Mouse (Mus musculus) kidney, postnatal 0 days (tissue): Measurements from ENCODE around the gene Fzd4. TPM values are rescaled to one million over a fixed set of nuclear protein-coding genes. Genes with fewer than 3 reads are reported as not detected.
A peak's percentile ranks its signal among the peaks of the same experiment; 100 is the strongest.

Source experiments
- ATAC-seq: fragments of 200-750 bp; cut with Nextera tagmentation; replicated peaks from 2 replicates; pipeline ENCODE4 v1.8.0; 2017; ENCODE audit warnings: low read depth, moderate number of reproducible peaks, moderate TSS enrichment, moderate library complexity; ENCODE audit not compliant: low FRiP score
- DNase-seq: peaks from one replicate; pipeline ENCODE4 v3.0.0-alpha.2; 2016; ENCODE audit warnings: low spot score
- H3K27ac ChIP-seq: fragments of 300-500 bp; sonication (generic); 2 replicates; pipeline ENCODE4 v1.5.1; 2014; ENCODE audit warnings: mild to moderate bottlenecking
- H3K27me3 ChIP-seq: fragments of 300-500 bp; sonication (generic); 2 replicates; pipeline ENCODE4 v1.6.1; 2014; ENCODE audit warnings: low read length, mixed read lengths; ENCODE audit not compliant: insufficient read depth
- H3K36me3 ChIP-seq: fragments of 300-500 bp; sonication (generic); 2 replicates; pipeline ENCODE4 v1.6.1; 2014; ENCODE audit warnings: low read length, mixed read lengths; ENCODE audit not compliant: insufficient read depth
- H3K4me1 ChIP-seq: fragments of 300-500 bp; sonication (generic); replicated peaks from 2 replicates; pipeline ENCODE4 v1.6.1; 2014; ENCODE audit warnings: antibody characterized with exemption, low read length, mixed read lengths; ENCODE audit not compliant: insufficient read depth
- H3K4me2 ChIP-seq: fragments of 300-500 bp; sonication (generic); 2 replicates; pipeline ENCODE4 v1.6.1; 2014; ENCODE audit warnings: mild to moderate bottlenecking, low read length, moderate library complexity, mixed read lengths
- H3K4me3 ChIP-seq: fragments of 300-500 bp; sonication (generic); replicated peaks from 2 replicates; pipeline ENCODE4 v1.5.1; 2014; ENCODE audit warnings: low read depth, low read length
- H3K9ac ChIP-seq: fragments of 300-500 bp; sonication (generic); 2 replicates; pipeline ENCODE4 v1.6.1; 2014; ENCODE audit warnings: low read depth, low read length
- H3K9me3 ChIP-seq: fragments of 300-500 bp; sonication (generic); replicated peaks from 2 replicates; pipeline ENCODE4 v1.6.1; 2016; ENCODE audit warnings: low read length, inconsistent platforms, mixed read lengths
- CTCF ChIP-seq: IDR thresholded peaks from 2 replicates; pipeline ENCODE4 v1.5.1; 2016; ENCODE audit warnings: antibody characterized with exemption, low read depth, mild to moderate bottlenecking, moderate library complexity
- WGBS: fragments of 180-500 bp; shearing (Covaris S2); extraction: QIAGEN DNeasy Blood & Tissue Kit; methylation state at CpG from one replicate; pipeline ENCODE4 v1.1.7; 2014; 5-methylcytosine and 5-hydroxymethylcytosine counted together
- polyA plus RNA-seq: library from polyadenylated mRNA; unstranded; fragments of >200 nt; fragmentation: Nextera tagmentation; extraction: Ambion mirVana; gene quantifications from 2 replicates; pipeline ENCODE4 v1.2.1, GENCODE M21; 2015

Gene Fzd4
- polyA plus RNA-seq, result 29.6 and 30.9 TPM in 2 replicates

DNA sequence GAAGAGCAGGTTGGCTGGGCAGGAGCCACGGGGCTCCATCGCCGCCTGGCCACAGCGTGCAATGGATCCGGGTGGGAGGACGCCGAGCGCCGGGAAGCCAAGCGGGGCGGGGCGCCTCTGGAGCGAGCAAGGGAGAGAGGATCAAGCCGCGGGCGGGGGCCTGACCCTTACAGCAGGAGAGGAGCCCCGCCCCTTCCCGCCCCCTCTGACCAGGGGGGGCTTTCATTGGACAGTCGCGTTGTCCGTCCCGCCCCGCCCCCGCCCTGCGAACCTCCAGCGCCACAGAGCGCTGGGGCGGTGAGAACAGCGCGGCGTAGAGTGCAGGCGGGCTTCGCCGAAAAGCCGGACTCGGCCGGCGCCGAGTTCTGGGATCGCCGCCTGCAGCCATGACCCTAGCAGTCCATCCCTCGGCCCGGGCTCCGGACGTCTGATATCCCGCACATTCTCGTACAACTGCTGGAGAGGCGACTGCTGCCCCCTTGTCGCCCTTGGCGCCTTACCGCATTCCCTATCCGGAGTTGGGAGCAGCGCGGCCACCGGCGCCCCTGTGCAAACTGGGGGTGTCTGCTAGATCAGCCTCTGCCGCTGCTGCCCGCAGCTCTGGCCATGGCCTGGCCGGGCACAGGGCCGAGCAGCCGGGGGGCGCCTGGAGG lies at the start of gene Fzd4, which contains the start of gene Tmem135:
Fzd4 (plus strand) TSS at position 275 of the 653 bp plus-strand sequence.
Tmem135 (minus strand) TSS at position 142 of the 653 bp plus-strand sequence.
- ATAC-seq, result peak; percentile 95
- H3K4me1 ChIP-seq, result peaks cover 26% of the 10 kb centered on the region
- peak within 1 kb of the TSS; percentile 95 for H3K4me3 ChIP-seq
- H3K9me3 ChIP-seq, result no peaks in the 10 kb centered on the region
- H3K27ac ChIP-seq, result peak within 1 kb of the TSS; percentile 97
- peak within 1 kb of the TSS; percentile 82 for H3K4me2 ChIP-seq
- H3K27me3 ChIP-seq, result no peaks in the 10 kb centered on the region
- DNase-seq, result peak; percentile 98
- H3K36me3 ChIP-seq, result peaks cover 13% of the 10 kb centered on the region
- peak within 1 kb of the TSS; percentile 98 for H3K9ac ChIP-seq
- TF ChIP-seq CTCF, result peak; percentile 9; the same call in 1 of the 2 replicates
- WGBS, result 2% methylated on average over 55 of the region's 62 CpGs

DNA sequence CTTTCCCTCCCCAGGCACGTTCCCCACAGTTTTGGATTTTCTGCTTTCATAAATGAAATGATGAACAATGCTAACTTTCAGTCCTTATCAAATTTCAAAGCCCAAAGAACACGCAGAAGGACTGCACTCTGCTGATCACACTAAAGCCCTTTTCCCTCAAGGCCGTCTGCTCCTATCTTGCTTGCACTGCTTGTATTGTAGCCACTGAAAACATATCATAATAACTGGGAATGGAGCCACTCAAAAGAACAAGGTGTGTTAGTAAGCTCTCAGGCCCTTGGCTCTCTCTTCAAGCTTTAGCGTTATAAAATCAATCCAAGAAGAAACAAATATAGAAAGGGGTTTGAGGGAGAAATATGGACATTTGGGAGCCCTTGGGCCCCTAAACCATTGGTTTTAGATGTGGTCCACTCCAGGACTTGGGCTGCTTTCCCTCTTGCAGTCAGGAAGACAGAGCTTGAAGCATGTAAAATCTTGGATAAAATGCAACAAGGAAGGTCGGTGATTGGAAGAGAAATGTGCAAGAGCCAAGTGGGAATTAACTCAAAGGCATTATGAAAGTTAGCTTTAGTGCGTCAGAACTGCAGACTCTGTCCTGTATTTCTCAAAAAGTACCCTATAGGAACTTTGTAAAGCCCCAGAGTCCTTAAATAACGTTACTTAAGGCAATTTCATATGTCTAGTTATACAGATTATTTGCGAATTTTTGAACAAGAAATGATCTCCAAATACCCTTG lies 48.5 kb upstream of the Fzd4 start:
- no peak overlapping the region for H3K9ac ChIP-seq
- no peak for DNase-seq
- no peaks in the 10 kb centered on the region for H3K36me3 ChIP-seq
- no peak for TF ChIP-seq CTCF
- H3K9me3 ChIP-seq, result no peaks in the 10 kb centered on the region
- H3K4me3 ChIP-seq, result no peak overlapping the region
- no peak for ATAC-seq
- no peak overlapping the region for H3K4me2 ChIP-seq
- H3K4me1 ChIP-seq, result no peaks in the 10 kb centered on the region
- H3K27ac ChIP-seq, result no peak overlapping the region
- WGBS, result 78% methylated on average over 8 of the region's 8 CpGs
- H3K27me3 ChIP-seq, result no peaks in the 10 kb centered on the region

DNA sequence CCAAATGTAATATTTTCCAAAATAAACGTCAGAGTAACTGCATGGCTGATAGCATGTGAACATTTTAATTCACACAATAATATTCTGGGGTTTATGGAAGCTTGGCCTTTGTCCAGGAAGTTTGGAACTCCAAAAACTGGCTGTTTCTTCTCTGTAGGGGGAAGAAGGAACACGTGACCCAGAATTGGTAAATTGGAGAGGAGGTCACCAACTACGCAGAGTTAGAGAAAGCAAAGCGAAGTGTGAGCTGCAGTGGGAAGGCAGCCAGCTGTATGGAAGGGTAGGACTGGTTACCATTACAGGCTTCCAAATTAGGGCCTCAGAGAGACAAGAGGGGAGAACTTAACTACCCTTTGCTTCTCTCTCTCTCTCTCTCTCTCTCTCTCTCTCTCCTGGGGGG lies 47.8 kb upstream of the Fzd4 start:
- TF ChIP-seq CTCF, result no peak
- WGBS, result 51% methylated on average over 4 of the region's 4 CpGs
- no peaks in the 10 kb centered on the region for H3K4me1 ChIP-seq
- H3K4me3 ChIP-seq, result no peak overlapping the region
- no peaks in the 10 kb centered on the region for H3K36me3 ChIP-seq
- no peaks in the 10 kb centered on the region for H3K27me3 ChIP-seq
- ATAC-seq (no peak), DNase-seq (no peak)
- H3K4me2 ChIP-seq, result no peak overlapping the region
- no peak overlapping the region for H3K27ac ChIP-seq
- no peak overlapping the region for H3K9ac ChIP-seq
- H3K9me3 ChIP-seq, result no peaks in the 10 kb centered on the region

DNA sequence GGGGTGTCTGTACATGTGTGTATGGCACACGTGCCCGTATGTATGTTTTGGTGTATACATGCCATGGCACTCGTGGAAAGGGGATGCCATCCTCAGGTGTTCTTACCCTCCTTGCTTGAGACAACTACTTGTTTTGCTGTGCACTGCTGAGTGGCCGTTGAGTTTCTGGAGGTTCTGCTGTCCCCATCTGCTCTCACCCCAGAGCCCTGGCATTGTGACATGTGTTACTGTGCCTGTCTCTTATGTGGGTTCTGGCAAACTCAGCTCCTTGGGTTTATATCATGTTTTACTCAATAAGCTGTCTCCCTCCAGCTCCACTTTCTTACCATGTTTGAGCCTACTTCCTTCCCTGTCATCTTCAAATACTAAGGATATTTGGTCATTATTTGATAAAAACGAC lies 40.2 kb upstream of the Fzd4 start:
- Histone ChIP-seq H3K4me1 (peaks cover 7% of the 10 kb centered on the region; the same call in 1 of the 2 replicates), H3K4me2 (no peak overlapping the region), H3K9me3 (no peaks in the 10 kb centered on the region), H3K27me3 (no peaks in the 10 kb centered on the region), H3K27ac (no peak overlapping the region), H3K4me3 (no peak overlapping the region), H3K36me3 (no peaks in the 10 kb centered on the region), H3K9ac (no peak overlapping the region)
- ATAC-seq (no peak), DNase-seq (no peak)
- no peak for TF ChIP-seq CTCF
- WGBS, result 88% methylated on average over 5 of the region's 5 CpGs

DNA sequence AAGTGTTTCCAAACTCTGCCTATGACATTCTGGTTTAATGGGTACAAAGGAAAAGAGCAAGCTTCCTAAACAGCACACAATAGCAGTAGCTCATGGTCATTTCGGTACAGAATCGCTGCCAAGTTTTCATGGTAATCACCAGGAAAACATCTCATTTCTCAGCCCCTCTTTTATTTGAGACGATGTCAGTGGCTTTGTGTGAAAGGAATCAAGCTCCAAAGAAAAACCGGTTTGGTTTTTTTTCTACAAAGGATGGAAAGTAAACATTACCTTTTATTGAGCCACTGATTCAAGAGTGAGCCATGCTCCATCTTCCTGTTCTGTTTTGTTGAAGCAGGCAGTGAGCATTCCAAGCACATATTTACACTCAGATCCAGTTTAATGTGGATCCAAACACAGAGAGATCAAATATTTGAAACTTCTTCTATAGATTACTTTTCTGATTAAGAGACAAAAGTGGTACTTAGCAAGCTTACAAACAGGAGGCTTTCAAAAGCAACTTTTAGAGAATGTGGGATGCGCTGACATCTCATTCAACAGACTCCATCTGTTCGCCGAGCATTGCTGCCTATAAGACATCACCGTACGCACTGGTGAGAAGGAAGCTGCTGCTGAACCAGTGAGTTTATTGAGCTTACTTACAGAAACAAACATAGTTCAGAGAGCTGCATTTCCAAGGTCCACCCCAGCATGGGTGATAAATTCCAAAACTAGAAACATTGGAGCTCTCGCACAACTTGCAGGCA lies 38.8 kb upstream of the Fzd4 start:
- TF ChIP-seq CTCF, result no peak
- Histone ChIP-seq H3K4me2 (no peak overlapping the region), H3K9ac (no peak overlapping the region), H3K36me3 (no peaks in the 10 kb centered on the region), H3K4me1 (peaks cover 7% of the 10 kb centered on the region; the same call in 1 of the 2 replicates), H3K27me3 (no peaks in the 10 kb centered on the region), H3K9me3 (no peaks in the 10 kb centered on the region), H3K4me3 (no peak overlapping the region), H3K27ac (no peak overlapping the region)
- ATAC-seq, result no peak
- 71% methylated on average over 10 of the region's 10 CpGs for WGBS
- DNase-seq, result no peak

DNA sequence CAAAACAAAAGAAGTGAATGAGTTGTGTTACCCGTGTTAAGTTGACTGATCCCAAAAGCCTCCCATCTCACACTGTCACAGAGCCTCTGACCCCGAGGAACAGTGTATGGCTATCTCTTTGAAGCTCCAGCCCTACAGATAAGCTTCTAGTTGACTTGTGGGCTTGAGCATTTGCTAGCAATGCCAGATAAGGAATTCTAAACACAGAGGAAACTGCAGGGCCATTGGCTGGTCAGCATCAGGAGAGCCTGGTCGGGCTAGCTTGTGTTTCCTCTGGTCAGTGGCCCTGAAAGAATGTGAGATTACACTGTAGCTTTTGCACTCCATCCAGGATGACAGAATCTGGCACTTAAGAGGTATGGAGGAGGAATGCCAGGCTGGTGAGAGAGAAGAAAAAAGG lies 36.5 kb upstream of the Fzd4 start:
- H3K27ac ChIP-seq, result no peak overlapping the region
- ATAC-seq, result no peak

More for the DNA sequence above, 36.5 kb upstream of the Fzd4 start:
- Histone ChIP-seq H3K4me2 (no peak overlapping the region), H3K4me3 (no peak overlapping the region), H3K9me3 (no peaks in the 10 kb centered on the region), H3K9ac (no peak overlapping the region), H3K4me1 (peaks cover 7% of the 10 kb centered on the region; the same call in 1 of the 2 replicates), H3K27me3 (no peaks in the 10 kb centered on the region), H3K36me3 (no peaks in the 10 kb centered on the region)
- TF ChIP-seq CTCF, result no peak
- DNase-seq, result peak; percentile 44
- WGBS, result 23% methylated on average over 3 of the region's 3 CpGs
